Mouse (Mus musculus): ENCODE measurements at regions not wholly inside any gene's neighbourhood (a gene's known extent, or its start where the extent isn't known, plus 50 kb on each side); places are given as distances from the start of the nearest gene placed in this dataset.

DNA sequence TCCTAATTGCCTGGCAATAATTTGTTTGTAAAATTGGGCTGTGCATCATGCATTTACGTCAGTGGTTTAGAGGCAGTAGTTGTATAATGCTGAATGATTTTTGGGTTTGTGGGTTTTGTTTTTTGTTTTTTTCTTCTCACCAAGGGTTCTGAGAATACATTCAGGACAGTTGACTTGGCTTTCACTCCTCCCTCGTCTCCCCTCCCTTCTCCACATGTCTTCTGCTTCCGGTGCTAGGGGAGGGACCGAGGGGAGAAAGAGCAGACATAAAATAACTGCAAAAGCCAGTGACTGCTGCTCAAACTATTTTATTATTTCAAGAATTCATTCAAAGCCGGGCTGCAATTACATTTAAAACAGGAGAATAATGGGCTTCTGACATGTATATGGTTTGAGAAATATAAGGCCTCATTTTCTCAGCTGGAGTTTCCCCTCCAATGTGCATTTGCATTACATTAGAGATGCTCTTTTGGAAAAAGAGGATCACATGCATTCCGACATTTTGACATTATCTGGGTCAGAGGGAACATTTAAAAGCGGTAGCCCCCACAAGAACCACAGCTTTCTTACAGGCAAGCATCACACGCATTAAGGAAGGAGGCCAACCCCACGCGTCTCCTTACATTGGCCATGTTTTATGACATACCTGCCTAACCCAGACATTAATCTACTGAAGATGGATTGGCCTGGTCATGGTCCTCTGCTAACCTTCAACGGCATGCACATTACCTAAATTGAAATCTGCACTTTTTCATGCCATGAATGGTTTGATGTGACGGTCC, 185.3 kb upstream of the Mpdz start:
- no peak for TF ChIP-seq ZC3H11A (IDR thresholded peaks at IDR 0.05; ENCODE audit: borderline replicate concordance, low read depth, low read length)
- no peak for TF ChIP-seq ZNF384 (IDR thresholded peaks at IDR 0.05; ENCODE audit: low read depth, low read length)
- no peak for TF ChIP-seq MAFK (IDR thresholded peaks at IDR 0.05; ENCODE audit: insufficient read depth, low read depth, low read length)
